Mouse (Mus musculus): ENCODE results near the gene Dleu7. TPM values are rescaled to one million over a fixed set of nuclear protein-coding genes. Genes with fewer than 3 reads are reported as not detected.

Gene Dleu7
- polyA plus RNA-seq, 1 experiment from 2014 or later, result 21.7 TPM

- no peak overlapping the region for H3K9ac ChIP-seq (ENCODE audit: low read depth, low read length)
- 56% methylated on average over 1 of the region's 1 CpGs for WGBS
- H3K36me3 ChIP-seq (ENCODE audit: control insufficient read depth, insufficient read depth, low read length), result no peaks in the 10 kb centered on the region
Measured at GRCm38 (mm10) chr14:62235214-62235613, 57.6 kb downstream of the Dleu7 start.

GRCm38 (mm10) chr14:62230968-62231367 is 61.9 kb downstream of the Dleu7 start:
- WGBS, result 38% methylated on average over 3 of the region's 3 CpGs
- no peak overlapping the region for H3K4me3 ChIP-seq (ENCODE audit: low read length)

More at GRCm38 (mm10) chr14:62235214-62235613, 57.6 kb downstream of the Dleu7 start:
- Histone ChIP-seq H3K27ac (ENCODE audit: low read depth, low read length) (no peak overlapping the region), H3K4me3 (ENCODE audit: low read length) (no peak overlapping the region), H3K9me3 (ENCODE audit: control insufficient read depth, low read length) (no peaks in the 10 kb centered on the region), H3K4me2 (ENCODE audit: low read length) (no peak overlapping the region), H3K4me1 (ENCODE audit: control insufficient read depth, insufficient read depth, low read depth, low read length) (no peaks in the 10 kb centered on the region), H3K27me3 (replicated peaks; ENCODE audit: control insufficient read depth, insufficient read depth, low read length) (no peaks in the 10 kb centered on the region)
- no peak for ATAC-seq

GRCm38 (mm10) chr14:62227101-62227500 is 65.7 kb downstream of the Dleu7 start:
- H3K4me1 ChIP-seq (ENCODE audit: control insufficient read depth, insufficient read depth, low read depth, low read length), result no peaks in the 10 kb centered on the region; the same call in 1 of the 2 replicates
- no peaks in the 10 kb centered on the region for H3K9me3 ChIP-seq (ENCODE audit: control insufficient read depth, low read length)
- no peak overlapping the region for H3K9ac ChIP-seq (ENCODE audit: low read depth, low read length)
- H3K4me3 ChIP-seq (ENCODE audit: low read length), result no peak overlapping the region
- no peak; the same call in none of the 2 replicates for ATAC-seq
- no peaks in the 10 kb centered on the region for H3K36me3 ChIP-seq (ENCODE audit: control insufficient read depth, insufficient read depth, low read length)
- peak overlapping the region; percentile 38 for H3K4me2 ChIP-seq (ENCODE audit: low read length)
- peak overlapping the region; percentile 59 for H3K27ac ChIP-seq (ENCODE audit: low read depth, low read length)
- 33% methylated on average over 5 of the region's 5 CpGs for WGBS
- H3K27me3 ChIP-seq (replicated peaks; ENCODE audit: control insufficient read depth, insufficient read depth, low read length), result no peaks in the 10 kb centered on the region

More at GRCm38 (mm10) chr14:62230968-62231367, 61.9 kb downstream of the Dleu7 start:
- no peaks in the 10 kb centered on the region; the same call in 1 of the 2 replicates for H3K4me1 ChIP-seq (ENCODE audit: control insufficient read depth, insufficient read depth, low read depth, low read length)
- H3K9me3 ChIP-seq (ENCODE audit: control insufficient read depth, low read length), result no peaks in the 10 kb centered on the region
- ATAC-seq, result no peak
- no peak overlapping the region for H3K27ac ChIP-seq (ENCODE audit: low read depth, low read length)
- no peaks in the 10 kb centered on the region for H3K27me3 ChIP-seq (replicated peaks; ENCODE audit: control insufficient read depth, insufficient read depth, low read length)
- H3K36me3 ChIP-seq (ENCODE audit: control insufficient read depth, insufficient read depth, low read length), result no peaks in the 10 kb centered on the region
- no peak overlapping the region for H3K9ac ChIP-seq (ENCODE audit: low read depth, low read length)
- H3K4me2 ChIP-seq (ENCODE audit: low read length), result no peak overlapping the region

GRCm38 (mm10) chr14:62226576-62227047 is 66.2 kb downstream of the Dleu7 start:
- H3K27me3 ChIP-seq (replicated peaks; ENCODE audit: control insufficient read depth, insufficient read depth, low read length), result no peaks in the 10 kb centered on the region
- WGBS, result 30% methylated on average over 11 of the region's 11 CpGs
- peak; percentile 93 for ATAC-seq
- H3K27ac ChIP-seq (ENCODE audit: low read depth, low read length), result peak overlapping the region; percentile 59
- H3K36me3 ChIP-seq (ENCODE audit: control insufficient read depth, insufficient read depth, low read length), result no peaks in the 10 kb centered on the region
- no peak overlapping the region for H3K9ac ChIP-seq (ENCODE audit: low read depth, low read length)
- no peaks in the 10 kb centered on the region; the same call in 1 of the 2 replicates for H3K4me1 ChIP-seq (ENCODE audit: control insufficient read depth, insufficient read depth, low read depth, low read length)
- H3K4me2 ChIP-seq (ENCODE audit: low read length), result peak overlapping the region; percentile 38
- H3K4me3 ChIP-seq (ENCODE audit: low read length), result peak overlapping the region; percentile 1; the same call in 1 of the 2 replicates
- H3K9me3 ChIP-seq (ENCODE audit: control insufficient read depth, low read length), result no peaks in the 10 kb centered on the region

Other genes with a start within 250 kb of the Dleu7 start
- gene Rnaseh2b, start 458 bp downstream of the Dleu7 start, polyA plus RNA-seq (2015; fragmentation: Nextera tagmentation; extraction: Ambion mirVana), result 28.1 and 28.9 TPM in 2 replicates
- 0.66 and 0.67 TPM in 2 replicates for gene Gucy1b2, start 163.2 kb upstream of the Dleu7 start, polyA plus RNA-seq (2015; fragmentation: Nextera tagmentation; extraction: Ambion mirVana)